Mouse (Mus musculus): ENCODE measurements at regions not wholly inside any gene's neighbourhood (a gene's known extent, or its start where the extent isn't known, plus 50 kb on each side); places are given as distances from the start of the nearest gene placed in this dataset.

DNA sequence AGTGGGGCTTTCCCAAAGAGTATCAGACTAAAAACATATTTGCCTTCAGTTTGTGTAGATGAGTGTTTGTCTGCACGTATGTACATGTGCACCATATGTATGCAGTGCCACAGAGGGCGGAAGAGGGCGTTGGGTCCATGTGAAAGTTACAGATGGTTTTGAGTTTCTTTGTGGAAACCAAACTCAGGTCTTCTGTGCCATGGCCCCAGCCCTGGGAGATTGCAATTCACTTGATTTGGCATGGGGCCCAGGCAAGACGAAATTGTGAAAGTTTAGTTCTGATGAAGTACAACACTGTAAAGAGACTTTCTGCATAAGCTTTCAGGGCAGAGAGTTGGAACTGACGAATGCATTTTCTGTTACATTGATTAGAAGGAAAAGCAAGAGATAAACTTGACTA is 255.4 kb upstream of the Nbea start:
- TF ChIP-seq CTCF (IDR thresholded peaks at IDR 0.05; ENCODE audit: borderline replicate concordance, extremely low read depth, insufficient read depth, insufficient read length) (no peak), POLR2A (IDR thresholded peaks at IDR 0.05; ENCODE audit: borderline replicate concordance, extremely low read depth, insufficient read depth, insufficient read length, poor library complexity, severe bottlenecking) (no peak)
